In genomic region chr4:43982053-43982732, GRCm38 (mm10) we compare ENCODE assay signal across 8 mouse cellular contexts. TPM values are rescaled to one million over a fixed set of nuclear protein-coding genes. Genes with fewer than 3 reads are reported as not detected.
DNase-seq lines count a peak whose midpoint lies in the region; ATAC-seq and TF ChIP-seq lines count a peak whose summit lies in the region.

No protein-coding gene starts in this region.

- peak; percentile 97 for DNase-seq in B cell, adult 2 months
- peak; percentile 82 to 90 for DNase-seq in heart, adult 9 months (ENCODE audit: low spot score in 2 of 2)
- DNase-seq in kidney, adult 9 months = peak; percentile 92
- DNase-seq in spleen, adult 2 months (ENCODE audit: low read depth in 1 of 2, low spot score in 2 of 2) = peak; percentile 81 to 92

- H3K4me2 ChIP-seq in embryonic facial prominence, embryonic 15.5 days (replicated peaks) = peak overlapping the region; percentile 65
- peak overlapping the region; percentile 69 for H3K4me2 ChIP-seq in limb, embryonic 13.5 days (replicated peaks)
- peak overlapping the region; percentile 73 for H3K4me2 ChIP-seq in midbrain, embryonic 16.5 days (ENCODE audit: low read length)

- H3K27me3 ChIP-seq in embryonic facial prominence, embryonic 15.5 days = no peaks in the 10 kb centered on the region
- H3K27me3 ChIP-seq in limb, embryonic 13.5 days = no peaks in the 10 kb centered on the region
- H3K27me3 ChIP-seq in midbrain, embryonic 16.5 days (ENCODE audit: control insufficient read depth, insufficient read depth, low read depth, low read length) = peaks cover 7% of the 10 kb centered on the region
- no peaks in the 10 kb centered on the region for H3K27me3 ChIP-seq in spleen, adult 2 months (ENCODE audit: control insufficient read depth, insufficient read depth, low read length)

- no peak overlapping the region; the same call in 1 of the 2 replicates for H3K9ac ChIP-seq in embryonic facial prominence, embryonic 15.5 days
- peak overlapping the region; percentile 71 for H3K9ac ChIP-seq in limb, embryonic 13.5 days
- peak overlapping the region; percentile 66 for H3K9ac ChIP-seq in midbrain, embryonic 16.5 days (ENCODE audit: low read depth, low read length)

- no peak overlapping the region for H3K27ac ChIP-seq in bone marrow macrophage, adult 2 months (ENCODE audit: insufficient read depth, low read depth, low read length)
- H3K27ac ChIP-seq in embryonic facial prominence, embryonic 15.5 days (replicated peaks) = peak overlapping the region; percentile 22; the same call in 1 of the 2 replicates
- H3K27ac ChIP-seq in limb, embryonic 13.5 days = peak overlapping the region; percentile 55; the same call in 1 of the 2 replicates
- H3K27ac ChIP-seq in midbrain, embryonic 16.5 days (ENCODE audit: low read length) = no peak overlapping the region
- H3K27ac ChIP-seq in spleen, adult 2 months (ENCODE audit: insufficient read depth, low read length) = no peak overlapping the region

- peak overlapping the region; percentile 31; the same call in 1 of the 2 replicates for H3K4me3 ChIP-seq in bone marrow macrophage, adult 2 months (ENCODE audit: insufficient read depth, low read length)
- peak overlapping the region; percentile 37 for H3K4me3 ChIP-seq in embryonic facial prominence, embryonic 15.5 days (replicated peaks)
- peak overlapping the region; percentile 40 for H3K4me3 ChIP-seq in limb, embryonic 13.5 days
- peak overlapping the region; percentile 39 for H3K4me3 ChIP-seq in midbrain, embryonic 16.5 days (ENCODE audit: low read depth, low read length)
- peak overlapping the region; percentile 32 for H3K4me3 ChIP-seq in spleen, adult 2 months (ENCODE audit: extremely low read depth, insufficient read depth, insufficient read length)

- no peak for TF ChIP-seq POLR2A in bone marrow macrophage, adult 2 months (IDR thresholded peaks at IDR 0.05; ENCODE audit: borderline replicate concordance, low read depth, low read length)
- TF ChIP-seq POLR2A in spleen, adult 2 months (IDR thresholded peaks at IDR 0.05; ENCODE audit: low read depth, low read length) = no peak

- peak; percentile 66 for TF ChIP-seq CTCF in bone marrow macrophage, adult 2 months (IDR thresholded peaks at IDR 0.05; ENCODE audit: low read depth, low read length)
- peak; percentile 99 for TF ChIP-seq CTCF in spleen, adult 2 months (IDR thresholded peaks at IDR 0.05; ENCODE audit: extremely low read depth, insufficient read depth, insufficient read length, insufficient replicate concordance)

- no peaks in the 10 kb centered on the region for H3K36me3 ChIP-seq in embryonic facial prominence, embryonic 15.5 days
- H3K36me3 ChIP-seq in limb, embryonic 13.5 days = peaks cover 4% of the 10 kb centered on the region; the same call in 1 of the 2 replicates
- no peaks in the 10 kb centered on the region for H3K36me3 ChIP-seq in midbrain, embryonic 16.5 days (ENCODE audit: control insufficient read depth, insufficient read depth, low read length)
- no peaks in the 10 kb centered on the region; the same call in 1 of the 2 replicates for H3K36me3 ChIP-seq in spleen, adult 2 months (ENCODE audit: control insufficient read depth, insufficient read depth, low read length)

- H3K4me1 ChIP-seq in bone marrow macrophage, adult 2 months (ENCODE audit: control insufficient read depth, insufficient read depth, low read length) = 0 out of 2 replicates have a peak, but pooled peaks cover 3% of the 10 kb centered on the region
- H3K4me1 ChIP-seq in embryonic facial prominence, embryonic 15.5 days = peaks cover 36% of the 10 kb centered on the region
- peaks cover 34% of the 10 kb centered on the region for H3K4me1 ChIP-seq in limb, embryonic 13.5 days
- H3K4me1 ChIP-seq in midbrain, embryonic 16.5 days (ENCODE audit: control insufficient read depth, insufficient read depth, low read length) = peaks cover 8% of the 10 kb centered on the region; the same call in 1 of the 2 replicates
- H3K4me1 ChIP-seq in spleen, adult 2 months (ENCODE audit: control insufficient read depth, insufficient read depth, insufficient read length) = peaks cover 9% of the 10 kb centered on the region; the same call in 1 of the 2 replicates

- peak; percentile 90 for ATAC-seq in embryonic facial prominence, embryonic 15.5 days (ENCODE audit: insufficient number of reproducible peaks, low FRiP score, low TSS enrichment, low read depth)
- ATAC-seq in limb, embryonic 13.5 days (ENCODE audit: low FRiP score, low read depth) = peak; percentile 88
- ATAC-seq in midbrain, embryonic 16.5 days = peak; percentile 95

- no peaks in the 10 kb centered on the region for H3K9me3 ChIP-seq in embryonic facial prominence, embryonic 15.5 days (replicated peaks)
- H3K9me3 ChIP-seq in limb, embryonic 13.5 days = no peaks in the 10 kb centered on the region
- H3K9me3 ChIP-seq in midbrain, embryonic 16.5 days (replicated peaks; ENCODE audit: control insufficient read depth, low read length, poor library complexity, severe bottlenecking) = no peaks in the 10 kb centered on the region

- 3% methylated on average over 24 of the region's 24 CpGs for WGBS in embryonic facial prominence, embryonic 15.5 days
- 3% methylated on average over 24 of the region's 24 CpGs for WGBS in limb, embryonic 13.5 days
- WGBS in midbrain, embryonic 16.5 days = 3% methylated on average over 24 of the region's 24 CpGs
- under 1% methylated on average over 24 of the region's 24 CpGs for WGBS in spleen, adult 2 months

RNA-seq across cellular contexts. Expression of gene Ccin, which starts 1.1 kb away (rescaled TPM):
- polyA plus RNA-seq in bone marrow macrophage, adult 2 months (2012; ENCODE audit: insufficient read depth, insufficient read length, missing spikeins) = not detected in 2 replicates
- polyA plus RNA-seq in embryonic facial prominence, embryonic 15.5 days (2015; fragmentation: Nextera tagmentation; extraction: Ambion mirVana) = not detected in 2 replicates
- polyA plus RNA-seq in limb, embryonic 13.5 days (2015; fragmentation: Nextera tagmentation; extraction: Ambion mirVana) = not detected in 2 replicates
- not detected in 2 replicates for polyA plus RNA-seq in midbrain, embryonic 16.5 days (2015; fragmentation: Nextera tagmentation; extraction: Ambion mirVana)
- polyA plus RNA-seq in spleen, adult 2 months (2012; rRNA removed) = 0.04 and 0.12 TPM in 2 replicates

RNA-seq across cellular contexts. Expression of gene Clta, which starts 22.1 kb away (rescaled TPM):
- polyA plus RNA-seq in bone marrow macrophage, adult 2 months (2012; ENCODE audit: insufficient read depth, insufficient read length, missing spikeins) = 840 and 888 TPM in 2 replicates
- polyA plus RNA-seq in embryonic facial prominence, embryonic 15.5 days (2015; fragmentation: Nextera tagmentation; extraction: Ambion mirVana) = 247 and 259 TPM in 2 replicates
- 246 and 261 TPM in 2 replicates for polyA plus RNA-seq in limb, embryonic 13.5 days (2015; fragmentation: Nextera tagmentation; extraction: Ambion mirVana)
- 340 and 348 TPM in 2 replicates for polyA plus RNA-seq in midbrain, embryonic 16.5 days (2015; fragmentation: Nextera tagmentation; extraction: Ambion mirVana)
- 183 and 235 TPM in 2 replicates for polyA plus RNA-seq in spleen, adult 2 months (2012; rRNA removed)

RNA-seq across cellular contexts. Expression of gene Glipr2, which starts 25.0 kb away (rescaled TPM):
- polyA plus RNA-seq in bone marrow macrophage, adult 2 months (2012; ENCODE audit: insufficient read depth, insufficient read length, missing spikeins) = 1.8 and 2.1 TPM in 2 replicates
- 84.4 and 102 TPM in 2 replicates for polyA plus RNA-seq in embryonic facial prominence, embryonic 15.5 days (2015; fragmentation: Nextera tagmentation; extraction: Ambion mirVana)
- 124 and 125 TPM in 2 replicates for polyA plus RNA-seq in limb, embryonic 13.5 days (2015; fragmentation: Nextera tagmentation; extraction: Ambion mirVana)
- 26.6 and 32.1 TPM in 2 replicates for polyA plus RNA-seq in midbrain, embryonic 16.5 days (2015; fragmentation: Nextera tagmentation; extraction: Ambion mirVana)
- 13.7 and 19.8 TPM in 2 replicates for polyA plus RNA-seq in spleen, adult 2 months (2012; rRNA removed)

Comparison
In these comparisons a context has a peak if more than half of its experiments do, and no peak if none do; other contexts are left out.
1. H3K27ac ChIP-seq: peak in embryonic facial prominence, embryonic 15.5 days (single experiment) and limb, embryonic 13.5 days (single experiment); none in bone marrow macrophage, adult 2 months (single experiment), midbrain, embryonic 16.5 days (single experiment) and spleen, adult 2 months (single experiment).
2. Peak in every context shown above with its lines, with median percentiles within 50 percentile points of each other: DNase-seq, H3K4me3 ChIP-seq, ATAC-seq and H3K4me2 ChIP-seq.